Mouse (Mus musculus): ENCODE results near the gene Gm21188. TPM values are rescaled to one million over a fixed set of nuclear protein-coding genes. Genes with fewer than 3 reads are reported as not detected.

Gm21188 gene
- under 1 TPM in 1 of 2 experiments, not detected in 1; 0.26 TPM for total RNA-seq (2023)

GRCm38 (mm10) chr13:120052085-120052484, at the start of gene Gm21188:
Gm21188 (minus strand) TSS chr13:120052194.

GRCm38 (mm10) chr13:120026911-120027310, 25.1 kb downstream of the Gm21188 start, which contains the start of gene Gm36079:
Gm36079 (minus strand) TSS chr13:120027011.

Other genes starting within 250 kb of the Gm21188 start
- gene AF067063, start 222.0 kb downstream of the Gm21188 start, total RNA-seq (2023): not detected
- gene D13Ertd608e, start 216.2 kb downstream of the Gm21188 start, total RNA-seq (2023): not detected
- gene Tcstv1, start 157.4 kb downstream of the Gm21188 start, total RNA-seq (2023): not detected
- not detected for gene Gm21761, start 122.9 kb downstream of the Gm21188 start, total RNA-seq (2023)
- gene B020031M17Rik, start 101.4 kb downstream of the Gm21188 start, total RNA-seq (2023): not detected
- not detected for gene Gm36079, start 25.2 kb downstream of the Gm21188 start, total RNA-seq (2023)
- not detected for gene Gm20767, start 88.1 kb upstream of the Gm21188 start, total RNA-seq (2023)
- gene Gm21818, start 120.2 kb upstream of the Gm21188 start, total RNA-seq (2023): not detected
- gene Gm21762, start 163.8 kb upstream of the Gm21188 start, total RNA-seq (2023): not detected
- gene Gm21731, start 186.9 kb upstream of the Gm21188 start, total RNA-seq (2023): not detected
- 1 to 10 TPM; 1.1 to 1.3 TPM for gene AF067061, start 210.9 kb upstream of the Gm21188 start, total RNA-seq (2023)
- gene BC147527, start 248.2 kb upstream of the Gm21188 start, total RNA-seq (2023): 1 to 10 TPM; 4.9 to 6.3 TPM